Mouse (Mus musculus) olfactory bulb, adult 2 months (tissue): ENCODE results near the gene Rab11fip4. TPM values are rescaled to one million over a fixed set of nuclear protein-coding genes. Genes with fewer than 3 reads are reported as not detected.

Experiments
- H3K27ac ChIP-seq: fragments of 200-500 bp; 2 replicates; pipeline ENCODE4 v1.5.1; 2012; ENCODE audit warnings: low read depth, low read length; ENCODE audit not compliant: insufficient read depth
- H3K4me1 ChIP-seq: fragments of 200-500 bp; 2 replicates; pipeline ENCODE4 v1.6.1; 2012; ENCODE audit warnings: low read length; ENCODE audit not compliant: control insufficient read depth, insufficient read depth
- H3K4me3 ChIP-seq: fragments of 200-500 bp; 2 replicates; pipeline ENCODE4 v1.5.1; 2012; ENCODE audit warnings: mild to moderate bottlenecking, low read depth, low read length, moderate library complexity; ENCODE audit not compliant: insufficient read depth
- CTCF ChIP-seq: fragments of 200-500 bp; IDR thresholded peaks from 2 replicates; pipeline ENCODE4 v1.5.1; 2012; ENCODE audit warnings: low read depth, mild to moderate bottlenecking, low read length, moderate library complexity; ENCODE audit not compliant: insufficient read depth
- POLR2A ChIP-seq: fragments of 200-500 bp; IDR thresholded peaks from 2 replicates; pipeline ENCODE4 v1.6.1; 2012; ENCODE audit warnings: mild to moderate bottlenecking, low read depth, low read length, moderate library complexity; ENCODE audit not compliant: insufficient read depth
- WGBS: fragments of 180-500 bp; shearing (Covaris S2); methylation state at CpG from one replicate; pipeline ENCODE4 v1.1.7; 2018; 5-methylcytosine and 5-hydroxymethylcytosine counted together
- polyA plus RNA-seq: library from polyadenylated mRNA; stranded (reverse); fragments of >200 nt; gene quantifications from 2 replicates; pipeline ENCODE4 v1.2.4, GENCODE M21; 2012; ENCODE audit warnings: low replicate concordance; ENCODE audit not compliant: missing spikeins, insufficient read depth, insufficient read length

Gene Rab11fip4
- polyA plus RNA-seq, 1 experiment = 98.8 TPM

DNA sequence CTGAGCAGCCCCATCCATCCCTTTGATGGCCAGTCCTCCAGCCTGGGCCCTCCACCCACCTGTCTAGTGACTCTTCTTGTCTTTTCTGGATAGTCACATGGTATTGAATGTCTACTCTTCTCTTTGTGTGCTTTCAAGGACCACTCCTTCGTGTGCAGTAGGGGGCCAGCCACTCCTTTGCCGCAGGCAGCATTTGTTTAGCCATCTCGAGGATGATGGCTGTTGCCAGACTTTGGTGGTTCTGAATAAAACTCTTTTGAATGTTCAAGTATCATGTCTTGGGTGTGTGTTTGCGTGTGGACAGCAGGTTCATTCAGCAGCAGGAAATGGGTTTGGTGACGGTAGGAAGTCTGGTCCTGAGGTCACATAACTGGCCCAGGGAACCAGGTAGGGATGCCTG lies 140.5 kb downstream of the Rab11fip4 start:
- WGBS = 89% methylated on average over 5 of the region's 5 CpGs
- no peak for TF ChIP-seq CTCF
- no peak for TF ChIP-seq POLR2A
- H3K4me1 ChIP-seq = peaks cover 12% of the 10 kb centered on the region
- no peak overlapping the region for H3K4me3 ChIP-seq
- H3K27ac ChIP-seq = no peak overlapping the region

DNA sequence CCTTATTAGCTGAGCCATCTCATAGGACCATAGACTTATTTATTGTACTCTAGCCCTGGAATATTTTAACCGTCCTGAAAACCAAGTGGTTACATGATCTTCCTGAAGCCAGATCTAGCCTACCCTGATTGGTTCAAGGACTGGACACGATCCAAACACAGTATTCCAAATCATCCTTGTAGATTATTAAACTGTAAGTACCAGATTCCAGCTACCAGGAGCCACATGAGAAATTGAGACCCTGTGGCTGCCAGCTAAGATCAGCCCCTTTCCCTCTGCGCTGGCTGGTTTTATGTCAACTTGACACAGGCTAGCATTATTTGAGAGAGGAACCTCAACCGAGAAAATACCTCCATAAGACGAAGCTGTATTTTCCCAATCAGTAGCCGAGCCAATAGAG lies 142.0 kb downstream of the Rab11fip4 start:
- H3K4me1 ChIP-seq = peaks cover 19% of the 10 kb centered on the region
- no peak overlapping the region for H3K4me3 ChIP-seq
- H3K27ac ChIP-seq = no peak overlapping the region
- no peak for TF ChIP-seq POLR2A
- TF ChIP-seq CTCF = no peak
- WGBS = 87% methylated on average over 6 of the region's 6 CpGs

DNA sequence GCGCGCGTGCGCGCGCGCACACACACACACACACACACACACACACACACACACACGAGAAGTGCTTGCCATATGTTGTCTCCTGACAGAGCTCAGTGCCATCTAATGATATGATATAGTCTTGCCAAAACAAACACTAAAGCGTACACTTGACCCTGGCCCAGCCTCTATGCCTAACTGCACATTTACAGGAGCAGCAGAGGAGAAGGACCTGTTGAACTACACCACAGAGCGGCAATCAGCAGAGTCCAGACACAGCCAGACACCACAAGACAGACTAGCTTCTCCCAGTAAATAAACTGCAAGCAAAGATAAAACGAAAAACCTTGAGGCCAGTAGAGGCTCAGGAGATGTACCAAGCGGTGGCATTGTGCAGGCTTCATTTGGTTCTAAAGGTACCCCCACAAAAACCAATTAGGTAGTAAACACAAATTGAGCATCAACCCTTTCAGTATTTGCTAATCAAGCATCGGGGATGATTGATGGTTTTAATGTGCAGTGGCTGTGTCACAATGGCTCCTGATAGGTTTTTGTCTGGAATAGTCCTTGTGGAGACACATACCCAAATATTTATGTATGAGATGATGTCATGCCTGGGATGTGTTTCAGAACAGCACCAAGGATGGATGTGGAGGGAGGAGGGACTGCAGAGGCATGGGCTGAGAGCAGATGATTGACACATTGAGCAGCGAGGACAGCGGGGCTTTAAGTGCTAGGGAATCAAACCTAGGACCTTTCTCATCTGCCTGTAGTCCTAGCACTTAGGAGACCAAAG lies 145.4 kb downstream of the Rab11fip4 start:
- Histone ChIP-seq H3K4me1 (peaks cover 18% of the 10 kb centered on the region), H3K27ac (no peak overlapping the region), H3K4me3 (no peak overlapping the region)
- 77% methylated on average over 15 of the region's 15 CpGs for WGBS
- no peak for TF ChIP-seq POLR2A
- no peak for TF ChIP-seq CTCF

DNA sequence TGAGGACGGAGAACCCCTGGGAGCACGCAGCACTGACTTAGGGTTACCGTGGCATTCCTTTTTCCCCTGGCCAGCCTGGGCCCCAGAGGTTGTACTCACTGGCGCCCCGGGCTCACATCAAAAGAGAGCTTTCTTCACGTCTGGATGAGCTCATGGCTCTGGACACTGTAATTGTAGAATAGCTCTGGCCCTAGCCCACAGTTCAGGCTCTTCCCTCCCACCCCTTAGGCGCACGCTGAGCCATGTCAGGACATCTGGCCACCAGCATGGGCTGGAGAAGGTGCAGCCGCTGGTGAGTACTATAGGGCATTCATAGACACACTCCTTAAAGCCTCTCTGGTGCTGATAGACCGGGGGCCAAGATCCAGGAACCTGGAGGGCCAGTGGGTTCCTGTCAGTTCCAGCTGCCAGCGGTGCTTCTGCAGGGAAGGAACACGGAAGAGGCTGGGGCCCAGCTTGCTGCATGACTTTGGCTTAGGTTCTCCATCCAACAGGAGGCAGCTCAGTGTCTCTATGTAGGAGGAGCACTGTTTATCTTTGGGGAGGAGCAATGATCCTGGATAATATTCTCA lies 146.2 kb downstream of the Rab11fip4 start:
- no peak overlapping the region for H3K4me3 ChIP-seq
- WGBS = 69% methylated on average over 12 of the region's 12 CpGs
- peaks cover 18% of the 10 kb centered on the region for H3K4me1 ChIP-seq
- TF ChIP-seq CTCF (no peak), POLR2A (no peak)
- no peak overlapping the region for H3K27ac ChIP-seq

DNA sequence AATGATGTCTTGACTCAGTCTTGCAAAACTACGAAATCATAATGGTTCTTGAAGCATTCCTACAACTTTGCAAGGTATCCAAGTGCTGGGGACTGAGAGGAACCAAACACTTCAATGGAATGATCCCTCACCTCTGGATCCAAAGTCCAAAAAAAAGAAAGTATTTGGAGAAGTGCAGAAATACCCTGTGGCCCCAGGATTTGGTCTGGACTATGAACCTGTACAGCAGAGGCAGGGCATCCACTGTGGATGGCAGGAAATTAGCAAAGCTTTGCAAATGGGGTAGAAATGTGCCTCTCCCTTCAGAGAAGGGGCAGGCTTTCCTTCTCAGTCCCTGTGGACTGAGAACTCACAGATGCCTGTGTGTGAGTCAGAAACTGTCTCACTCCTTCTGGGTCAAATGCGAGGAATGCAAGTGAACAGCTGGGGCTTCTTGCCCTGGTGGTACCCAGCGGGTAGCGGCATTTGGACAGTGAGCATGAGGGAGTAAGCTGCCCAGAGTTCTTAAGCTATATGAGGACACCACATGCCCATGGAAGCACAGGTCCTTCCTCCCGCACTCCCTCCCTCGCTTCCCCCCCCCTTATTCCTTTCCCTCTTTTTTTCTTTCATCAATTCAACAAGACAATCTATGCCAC lies 147.0 kb downstream of the Rab11fip4 start:
- TF ChIP-seq POLR2A = no peak
- TF ChIP-seq CTCF = no peak

DNA sequence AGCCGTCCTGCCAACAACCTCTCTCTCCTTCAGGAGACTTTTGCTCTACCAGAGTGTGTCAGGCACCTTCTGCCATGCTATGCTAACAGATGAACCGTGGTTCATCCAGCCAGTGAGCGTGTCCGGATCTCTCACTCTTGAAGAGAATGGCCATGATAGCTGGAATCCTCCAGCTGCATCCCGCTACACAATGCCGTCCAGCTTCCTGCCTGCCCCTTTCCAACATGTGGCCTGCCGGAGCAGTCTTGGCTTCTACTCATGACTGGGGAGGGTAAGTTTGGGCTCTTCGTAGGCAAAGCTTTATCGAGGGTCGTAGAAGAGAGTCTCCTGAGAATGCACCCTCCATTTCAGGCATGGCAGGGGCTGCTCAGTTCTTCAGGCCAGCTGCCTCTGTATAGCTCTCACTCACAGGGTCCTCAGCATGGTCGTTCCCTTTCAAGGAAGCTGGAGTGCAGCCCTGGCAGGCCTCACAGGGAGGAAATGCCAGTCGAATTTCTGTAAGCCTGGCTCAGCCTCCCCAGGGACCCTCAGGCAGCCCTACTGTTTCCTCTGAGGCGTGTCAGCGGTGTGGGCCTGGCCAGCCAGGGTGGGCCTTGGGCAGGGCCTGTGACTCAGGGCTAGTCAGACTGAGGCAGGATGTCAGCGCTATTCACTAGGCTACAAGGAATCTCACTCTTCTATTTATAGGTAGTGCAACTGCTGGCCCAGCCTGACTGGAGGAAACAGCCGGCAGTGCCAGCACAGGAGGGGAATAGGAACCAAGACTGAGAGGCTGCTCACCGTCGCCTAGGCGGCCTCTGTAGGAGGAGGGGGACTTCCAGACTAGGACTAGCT lies 147.9 kb downstream of the Rab11fip4 start:
- peaks cover 18% of the 10 kb centered on the region for H3K4me1 ChIP-seq
- TF ChIP-seq CTCF = no peak
- TF ChIP-seq POLR2A = no peak
- WGBS = 55% methylated on average over 19 of the region's 19 CpGs
- H3K27ac ChIP-seq = no peak overlapping the region
- H3K4me3 ChIP-seq = no peak overlapping the region

More for the DNA sequence above, 147.0 kb downstream of the Rab11fip4 start:
- Histone ChIP-seq H3K4me3 (no peak overlapping the region), H3K27ac (no peak overlapping the region), H3K4me1 (peaks cover 18% of the 10 kb centered on the region)
- WGBS = 81% methylated on average over 6 of the region's 6 CpGs

DNA sequence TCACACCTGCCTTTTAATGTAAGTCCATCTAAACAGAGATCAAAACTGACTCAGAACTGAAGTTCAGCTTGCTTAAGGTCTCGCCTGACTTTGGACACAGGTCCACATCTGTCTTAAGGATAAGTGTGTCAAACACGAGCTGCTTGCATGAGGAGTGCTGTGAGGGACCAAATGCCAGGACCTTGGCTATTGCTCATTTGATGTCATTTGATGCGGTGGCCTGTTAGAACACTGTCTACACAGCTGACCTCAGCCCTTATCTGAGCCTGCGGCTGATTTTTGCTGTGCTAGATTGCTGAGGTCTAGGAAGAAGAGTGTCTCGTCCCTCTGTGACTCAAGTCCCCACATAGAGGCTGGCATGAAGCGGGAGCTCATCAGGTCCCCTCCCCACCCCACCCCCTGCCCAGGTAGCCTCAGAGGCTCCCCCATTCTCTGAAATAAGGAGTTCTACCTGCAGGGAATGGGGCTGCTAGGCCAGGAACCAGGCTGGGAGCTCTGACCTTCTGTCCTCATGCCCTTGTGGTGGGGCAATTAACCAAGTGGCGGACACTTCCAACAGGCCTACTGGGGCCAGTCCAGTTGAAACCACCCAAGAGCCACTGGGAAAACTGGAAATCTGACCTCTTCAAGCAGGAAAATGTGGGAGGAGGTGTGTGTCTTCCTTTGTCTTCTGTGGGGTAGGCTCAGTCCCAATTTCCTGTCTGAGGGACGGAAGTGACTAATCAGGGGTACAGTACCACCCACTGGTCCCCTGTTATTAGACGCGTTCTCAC lies 149.9 kb downstream of the Rab11fip4 start:
- 88% methylated on average over 10 of the region's 10 CpGs for WGBS

DNA sequence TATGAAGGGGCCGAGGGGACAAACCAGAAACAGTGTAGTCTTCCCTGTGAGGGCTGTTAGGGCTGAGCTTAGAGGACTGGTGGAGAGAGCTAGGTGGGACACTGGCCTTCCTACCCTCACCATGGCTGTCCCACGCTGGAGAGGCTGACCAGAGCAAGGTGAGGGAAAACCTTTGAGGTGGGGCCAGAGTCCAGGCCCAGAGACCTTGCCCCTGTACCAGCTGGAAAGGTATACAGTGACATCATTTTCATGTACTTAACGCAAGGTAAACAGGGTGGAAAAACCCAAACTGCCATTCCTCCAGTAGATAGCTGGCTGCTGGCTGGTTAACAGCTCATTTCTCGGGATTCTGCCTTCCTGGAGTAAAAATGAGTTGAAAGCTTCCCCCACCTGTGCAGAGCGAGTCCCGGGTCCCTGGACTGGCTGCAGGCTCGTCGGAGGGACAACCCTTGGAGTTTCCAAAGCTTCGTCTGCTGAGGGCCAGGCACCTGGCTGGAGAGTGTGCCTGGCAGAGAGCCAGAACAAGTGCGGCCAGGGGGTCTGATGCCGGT lies 155.6 kb downstream of the Rab11fip4 start:
- no peak for TF ChIP-seq CTCF
- no peak for TF ChIP-seq POLR2A
- Histone ChIP-seq H3K27ac (no peak overlapping the region), H3K4me3 (no peak overlapping the region), H3K4me1 (no peaks in the 10 kb centered on the region)
- 92% methylated on average over 11 of the region's 11 CpGs for WGBS

More for the DNA sequence above, 149.9 kb downstream of the Rab11fip4 start:
- TF ChIP-seq POLR2A = no peak
- no peak for TF ChIP-seq CTCF
- Histone ChIP-seq H3K4me1 (peaks cover 18% of the 10 kb centered on the region), H3K27ac (no peak overlapping the region), H3K4me3 (no peak overlapping the region)

Other genes with a start within 250 kb of the Rab11fip4 start
- gene Omg, start 87.1 kb upstream of the Rab11fip4 start, polyA plus RNA-seq = not detected in 2 replicates
- not detected in 2 replicates for gene Evi2b, start 67.5 kb upstream of the Rab11fip4 start, polyA plus RNA-seq
- gene Evi2, start 60.6 kb upstream of the Rab11fip4 start, polyA plus RNA-seq = not detected in 2 replicates
- not detected in 2 replicates for gene Evi2a, start 60.6 kb upstream of the Rab11fip4 start, polyA plus RNA-seq